In the genomic region with DNA sequence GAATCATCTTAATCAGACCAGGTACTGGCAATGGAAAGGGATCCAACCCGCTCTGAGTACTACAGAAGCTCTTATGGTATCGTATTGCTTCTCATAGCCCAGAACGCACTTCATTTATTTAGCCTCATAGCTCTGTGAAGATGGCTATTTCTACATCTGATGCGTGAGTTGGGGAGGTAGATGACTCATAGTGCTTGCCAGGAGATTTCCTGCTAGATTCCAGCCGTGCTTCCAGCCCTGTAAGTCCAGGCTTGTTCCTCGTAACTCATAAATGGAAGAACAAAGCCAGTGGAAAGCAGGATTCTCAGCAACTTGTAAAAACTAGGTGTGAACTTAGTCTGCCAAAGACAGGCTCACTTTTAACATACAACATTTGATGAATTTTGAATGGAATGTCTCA, we compare ENCODE assay signal across 18 mouse cellular contexts.
DNase-seq lines count a peak whose midpoint lies in the region; ATAC-seq and TF ChIP-seq lines count a peak whose summit lies in the region.
"Had no signal": no experiment of that assay in that cellular context is flagged by ENCODE, and none has a peak within 500 bp of the region (broad histone marks: within the 10 kb centered on the region; RNA-seq: fewer than 3 reads in every experiment).

No protein-coding gene starts in this region.

- DNase-seq in embryonic facial prominence, embryonic 14.5 days (ENCODE audit: low spot score): peak; percentile 32
- DNase-seq in embryonic facial prominence, embryonic 10.5 days (ENCODE audit: low spot score): no peak
- DNase-seq in left cerebral cortex, postnatal 25 days (ENCODE audit: low spot score in 2 of 2): peak; percentile 16 to 74
- no peak for DNase-seq in left cerebral cortex, adult 8-10 months (ENCODE audit: low spot score in 2 of 2)
- DNase-seq in stomach, postnatal 0 days (ENCODE audit: low spot score): no peak
- no peak for DNase-seq in forebrain, postnatal 0 days
- DNase-seq: adrenal gland, postnatal 10 days; cerebellum, adult 11-12 months; cerebellum, adult 9-10 months; cerebellum, postnatal 25 days; gastrocnemius, adult 2 months; gastrocnemius, postnatal 25 days had no signal

- H3K36me3 ChIP-seq in embryonic facial prominence, embryonic 14.5 days (ENCODE audit: control insufficient read depth, insufficient read depth, low read length): no peaks in the 10 kb centered on the region
- H3K36me3 ChIP-seq in embryonic facial prominence, embryonic 10.5 days (replicated peaks): no peaks in the 10 kb centered on the region
- no peaks in the 10 kb centered on the region for H3K36me3 ChIP-seq in stomach, embryonic 15.5 days
- no peaks in the 10 kb centered on the region for H3K36me3 ChIP-seq in stomach, postnatal 0 days (ENCODE audit: control insufficient read depth, insufficient read depth, low read length)
- H3K36me3 ChIP-seq in forebrain, postnatal 0 days (ENCODE audit: insufficient read depth): no peaks in the 10 kb centered on the region
- H3K36me3 ChIP-seq: embryonic facial prominence, embryonic 15.5 days; forebrain, embryonic 15.5 days; heart, embryonic 12.5 days; hindbrain, embryonic 15.5 days had no signal

- TF ChIP-seq EP300 in stomach, postnatal 0 days (optimal IDR thresholded peaks at IDR 0.05): no peak

- no peak overlapping the region for H3K9ac ChIP-seq in embryonic facial prominence, embryonic 14.5 days (ENCODE audit: low read depth, low read length)
- H3K9ac ChIP-seq in stomach, embryonic 15.5 days: no peak overlapping the region
- no peak overlapping the region for H3K9ac ChIP-seq in stomach, postnatal 0 days (ENCODE audit: low read length)
- H3K9ac ChIP-seq in forebrain, postnatal 0 days: no peak overlapping the region
- H3K9ac ChIP-seq: embryonic facial prominence, embryonic 15.5 days; forebrain, embryonic 15.5 days; heart, embryonic 12.5 days; hindbrain, embryonic 15.5 days had no signal

- H3K27ac ChIP-seq in embryonic facial prominence, embryonic 14.5 days (replicated peaks; ENCODE audit: low read depth, low read length): no peak overlapping the region
- H3K27ac ChIP-seq in embryonic facial prominence, embryonic 10.5 days (replicated peaks): no peak overlapping the region
- H3K27ac ChIP-seq in stomach, embryonic 15.5 days: no peak overlapping the region
- H3K27ac ChIP-seq in stomach, postnatal 0 days (replicated peaks): no peak overlapping the region
- no peak overlapping the region for H3K27ac ChIP-seq in forebrain, postnatal 0 days (ENCODE audit: low read depth, low read length)
- H3K27ac ChIP-seq: embryonic facial prominence, embryonic 15.5 days; forebrain, embryonic 15.5 days; gastrocnemius, adult 2 months; hindbrain, embryonic 15.5 days had no signal

- no peak for ATAC-seq in embryonic facial prominence, embryonic 14.5 days (ENCODE audit: low read depth)
- ATAC-seq in stomach, embryonic 15.5 days (ENCODE audit: insufficient read depth, low FRiP score, low read depth): peak; percentile 35; the same call in 1 of the 2 replicates
- ATAC-seq in stomach, postnatal 0 days (ENCODE audit: low FRiP score, low TSS enrichment): no peak
- no peak for ATAC-seq in forebrain, postnatal 0 days
- ATAC-seq: forebrain, embryonic 15.5 days had no signal

- H3K9me3 ChIP-seq in embryonic facial prominence, embryonic 14.5 days (ENCODE audit: control insufficient read depth, low read length): no peaks in the 10 kb centered on the region
- H3K9me3 ChIP-seq in embryonic facial prominence, embryonic 10.5 days: no peaks in the 10 kb centered on the region
- H3K9me3 ChIP-seq in stomach, embryonic 15.5 days: no peaks in the 10 kb centered on the region
- H3K9me3 ChIP-seq in stomach, postnatal 0 days (ENCODE audit: control insufficient read depth, low read length): no peaks in the 10 kb centered on the region
- no peaks in the 10 kb centered on the region for H3K9me3 ChIP-seq in forebrain, postnatal 0 days (ENCODE audit: low read length)
- H3K9me3 ChIP-seq: embryonic facial prominence, embryonic 15.5 days; forebrain, embryonic 15.5 days; heart, embryonic 12.5 days; hindbrain, embryonic 15.5 days had no signal

- 73% methylated on average over 6 of the region's 6 CpGs for WGBS in embryonic facial prominence, embryonic 14.5 days
- whole genome bisulfite sequencing in embryonic facial prominence, embryonic 10.5 days: 87% methylated on average over 6 of the region's 6 CpGs
- 70% methylated on average over 6 of the region's 6 CpGs for WGBS in stomach, embryonic 15.5 days
- WGBS in stomach, postnatal 0 days: 71% methylated on average over 6 of the region's 6 CpGs
- WGBS in forebrain, postnatal 0 days: 91% methylated on average over 6 of the region's 6 CpGs

- intact Hi-C loops in left cerebral cortex, postnatal 25 days (cut with DNase I): no loop called here

- no peak overlapping the region for H3K4me2 ChIP-seq in embryonic facial prominence, embryonic 14.5 days (ENCODE audit: low read depth, low read length)
- no peak overlapping the region for H3K4me2 ChIP-seq in stomach, embryonic 15.5 days
- no peak overlapping the region for H3K4me2 ChIP-seq in stomach, postnatal 0 days (replicated peaks; ENCODE audit: low read depth)
- no peak overlapping the region for H3K4me2 ChIP-seq in forebrain, postnatal 0 days (ENCODE audit: low read depth)
- H3K4me2 ChIP-seq: embryonic facial prominence, embryonic 15.5 days; forebrain, embryonic 15.5 days; heart, embryonic 12.5 days; hindbrain, embryonic 15.5 days had no signal

- H3K27me3 ChIP-seq in embryonic facial prominence, embryonic 14.5 days (replicated peaks; ENCODE audit: control insufficient read depth, insufficient read depth, low read length): no peaks in the 10 kb centered on the region
- no peaks in the 10 kb centered on the region for H3K27me3 ChIP-seq in embryonic facial prominence, embryonic 10.5 days (replicated peaks; ENCODE audit: low read depth, poor library complexity, severe bottlenecking)
- H3K27me3 ChIP-seq in stomach, embryonic 15.5 days (replicated peaks): no peaks in the 10 kb centered on the region
- H3K27me3 ChIP-seq in stomach, postnatal 0 days (ENCODE audit: control insufficient read depth, insufficient read depth, low read length): no peaks in the 10 kb centered on the region
- no peaks in the 10 kb centered on the region for H3K27me3 ChIP-seq in forebrain, postnatal 0 days (ENCODE audit: insufficient read depth, low read length)
- H3K27me3 ChIP-seq: embryonic facial prominence, embryonic 15.5 days; forebrain, embryonic 15.5 days; heart, embryonic 12.5 days; hindbrain, embryonic 15.5 days had no signal

- H3K4me3 ChIP-seq in embryonic facial prominence, embryonic 14.5 days (ENCODE audit: low read depth, low read length): no peak overlapping the region
- no peak overlapping the region for H3K4me3 ChIP-seq in embryonic facial prominence, embryonic 10.5 days
- no peak overlapping the region for H3K4me3 ChIP-seq in stomach, embryonic 15.5 days (replicated peaks)
- H3K4me3 ChIP-seq in stomach, postnatal 0 days (ENCODE audit: low read depth, low read length): no peak overlapping the region
- H3K4me3 ChIP-seq in forebrain, postnatal 0 days (ENCODE audit: low read depth, low read length): no peak overlapping the region
- H3K4me3 ChIP-seq: embryonic facial prominence, embryonic 15.5 days; erythroblast, embryonic 14.5 days; forebrain, embryonic 15.5 days; gastrocnemius, adult 2 months; heart, embryonic 12.5 days; hindbrain, embryonic 15.5 days had no signal

- TF ChIP-seq CTCF in stomach, postnatal 0 days (IDR thresholded peaks at IDR 0.05; ENCODE audit: low read depth): no peak
- no peak for TF ChIP-seq CTCF in forebrain, postnatal 0 days (IDR thresholded peaks at IDR 0.05; ENCODE audit: low read depth)

- H3K4me1 ChIP-seq in embryonic facial prominence, embryonic 14.5 days (ENCODE audit: control insufficient read depth, insufficient read depth, low read length): no peaks in the 10 kb centered on the region
- H3K4me1 ChIP-seq in embryonic facial prominence, embryonic 10.5 days: no peaks in the 10 kb centered on the region
- no peaks in the 10 kb centered on the region for H3K4me1 ChIP-seq in stomach, embryonic 15.5 days
- H3K4me1 ChIP-seq in stomach, postnatal 0 days (replicated peaks; ENCODE audit: control insufficient read depth, insufficient read depth): no peaks in the 10 kb centered on the region
- H3K4me1 ChIP-seq in forebrain, postnatal 0 days (ENCODE audit: insufficient read depth): no peaks in the 10 kb centered on the region
- H3K4me1 ChIP-seq: embryonic facial prominence, embryonic 15.5 days; heart, embryonic 12.5 days; hindbrain, embryonic 15.5 days had no signal

Comparison
In these comparisons a context has a peak if more than half of its experiments do, and no peak if none do; other contexts are left out.
1. DNase-seq: peak in embryonic facial prominence, embryonic 14.5 days (single experiment) and left cerebral cortex, postnatal 25 days (2 of 2); none in embryonic facial prominence, embryonic 10.5 days (single experiment), left cerebral cortex, adult 8-10 months (0 of 2), stomach, postnatal 0 days (single experiment) and forebrain, postnatal 0 days (single experiment).